Mouse (Mus musculus) brain, embryonic 14.5 days (tissue): ENCODE measurements around the gene Hgfac. TPM values are rescaled to one million over a fixed set of nuclear protein-coding genes. Genes with fewer than 3 reads are reported as not detected.

Experiments
- DNase-seq: peaks from one replicate; pipeline ENCODE4 v3.0.0-alpha.2; 2011; ENCODE audit warnings: low read depth
- CTCF ChIP-seq: fragments of 200-500 bp; IDR thresholded peaks from 2 replicates; pipeline ENCODE4 v1.5.1; 2012; ENCODE audit warnings: inconsistent platforms, mild to moderate bottlenecking, moderate library complexity, borderline replicate concordance; ENCODE audit not compliant: insufficient read depth, insufficient read length; ENCODE audit errors: extremely low read depth
- POLR2A ChIP-seq: fragments of 200-500 bp; IDR thresholded peaks from 2 replicates; pipeline ENCODE4 v1.6.1; 2012; ENCODE audit warnings: mild to moderate bottlenecking, inconsistent platforms, borderline replicate concordance; ENCODE audit not compliant: poor library complexity, insufficient read depth, insufficient read length, severe bottlenecking; ENCODE audit errors: extremely low read depth
- polyA plus RNA-seq: library from polyadenylated mRNA; depleted of rRNA; stranded (reverse); fragments of >200 nt; gene quantifications from 2 replicates; pipeline ENCODE4 v1.2.3, GENCODE M21; 2012

The Hgfac gene
- polyA plus RNA-seq, 1 experiment = 2.8 TPM

DNA sequence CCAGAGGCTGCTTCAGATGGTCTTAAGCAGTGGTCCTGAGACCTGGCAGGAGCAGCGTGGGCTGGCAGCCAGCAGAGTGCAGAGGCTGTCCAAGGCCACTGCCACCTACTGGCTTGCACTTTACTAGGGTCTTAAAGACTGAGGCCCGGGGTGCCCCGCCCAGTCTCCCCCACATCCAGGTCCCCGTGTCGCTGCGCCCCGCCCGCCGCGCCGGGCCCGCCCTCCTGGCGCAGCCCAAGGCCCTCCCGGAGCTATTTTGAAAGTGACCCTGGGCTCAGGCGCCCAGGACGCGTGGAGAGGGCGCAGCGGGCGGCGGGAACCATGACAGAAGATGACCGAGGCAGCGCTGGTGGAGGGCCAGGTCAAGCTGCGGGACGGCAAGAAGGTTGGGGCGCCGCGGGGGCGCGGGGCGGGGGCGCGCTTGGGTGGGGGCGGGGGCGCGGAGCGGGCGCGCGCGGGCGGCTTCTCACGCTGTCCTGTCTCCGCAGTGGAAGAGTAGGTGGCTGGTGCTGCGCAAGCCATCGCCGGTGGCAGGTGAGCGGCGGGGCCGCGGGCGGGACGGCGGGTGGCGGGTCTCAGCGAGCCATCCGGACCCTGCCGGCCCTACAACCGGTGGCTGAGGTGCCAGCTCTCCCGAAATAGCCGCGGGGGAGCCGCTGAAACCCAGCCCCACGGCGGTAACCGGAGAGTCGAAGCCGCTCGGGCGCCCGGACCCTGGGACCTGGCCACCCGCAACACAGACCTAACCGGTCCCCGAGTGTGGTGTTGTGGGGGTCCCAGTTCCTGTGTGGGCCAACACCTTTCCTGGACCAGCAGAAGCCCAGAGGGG, 15.5 kb downstream of the Hgfac start, which contains the start of gene Dok7:
Dok7 (plus strand) TSS at position 163 of the 829 bp plus-strand sequence.
- TF ChIP-seq POLR2A (no peak), CTCF (no peak)
- peak; percentile 70 for DNase-seq

GRCm38 (mm10) chr5:35057582-35057981, 16.3 kb downstream of the Hgfac start:
- TF ChIP-seq POLR2A (no peak), CTCF (no peak)
- DNase-seq = peak; percentile 29

GRCm38 (mm10) chr5:35058216-35058615, 16.9 kb downstream of the Hgfac start:
- no peak for TF ChIP-seq POLR2A
- no peak for TF ChIP-seq CTCF
- DNase-seq = no peak

DNA sequence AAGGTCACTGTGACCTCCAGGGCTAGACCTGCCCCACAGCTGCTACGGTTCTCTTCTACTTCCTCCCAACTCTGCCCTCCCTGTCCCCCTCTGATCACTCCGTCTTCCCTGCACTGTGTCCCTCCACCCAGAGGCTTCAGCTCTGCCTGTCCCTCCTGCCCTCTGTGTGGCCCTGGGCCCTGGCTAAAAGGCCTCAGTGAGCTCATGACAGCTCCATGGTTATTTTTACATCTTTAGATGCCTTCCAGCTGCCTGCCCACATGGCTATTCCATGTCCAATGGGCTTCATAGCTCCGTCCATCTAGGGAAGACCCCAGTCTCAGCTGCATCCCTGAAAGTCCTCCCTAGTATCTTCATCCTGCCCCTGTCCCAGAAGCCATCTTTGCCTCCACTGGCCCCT, 18.8 kb downstream of the Hgfac start:
- DNase-seq = no peak
- TF ChIP-seq CTCF = no peak
- TF ChIP-seq POLR2A = no peak

DNA sequence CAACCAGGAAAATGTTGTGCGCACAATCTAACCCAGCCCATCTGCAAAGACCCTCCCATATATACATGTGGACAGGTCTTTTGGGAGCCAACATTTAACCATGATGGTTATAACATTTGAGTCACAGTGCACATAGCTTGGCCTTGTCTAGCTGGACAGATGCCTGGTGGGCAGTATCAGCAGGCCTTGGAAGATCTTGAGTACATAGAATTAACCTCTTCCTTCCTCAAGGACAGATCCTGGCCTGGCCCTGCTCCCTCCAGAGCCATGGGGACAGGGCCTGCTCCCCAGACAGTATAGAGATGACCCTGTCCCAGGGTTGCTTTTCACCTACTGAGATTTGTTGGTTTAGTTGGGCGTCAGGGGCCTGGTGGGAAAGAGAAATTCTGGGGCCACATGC, 28.5 kb downstream of the Hgfac start:
- DNase-seq = no peak
- TF ChIP-seq POLR2A (no peak), CTCF (no peak)

DNA sequence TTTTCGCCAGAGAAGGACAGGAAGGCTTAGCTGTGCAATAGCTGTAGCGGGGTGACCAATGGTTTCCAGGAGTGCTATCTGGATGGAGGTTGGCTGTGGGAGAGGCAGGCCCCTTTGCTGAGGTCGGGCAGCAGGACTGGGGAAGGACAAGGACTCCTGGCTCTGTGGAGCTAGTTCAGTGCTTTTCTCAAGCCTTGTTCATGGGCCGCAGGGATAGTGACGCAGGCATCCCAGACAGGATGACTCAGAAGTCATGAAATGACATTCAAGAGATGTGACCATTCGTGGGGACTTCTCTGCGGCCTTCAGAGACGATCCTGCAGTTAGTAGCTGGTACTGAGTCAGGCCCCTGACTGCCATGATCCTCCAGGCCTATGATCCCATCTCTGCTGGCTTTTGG, 29.0 kb downstream of the Hgfac start:
- DNase-seq = no peak
- TF ChIP-seq CTCF (no peak), POLR2A (no peak)

DNA sequence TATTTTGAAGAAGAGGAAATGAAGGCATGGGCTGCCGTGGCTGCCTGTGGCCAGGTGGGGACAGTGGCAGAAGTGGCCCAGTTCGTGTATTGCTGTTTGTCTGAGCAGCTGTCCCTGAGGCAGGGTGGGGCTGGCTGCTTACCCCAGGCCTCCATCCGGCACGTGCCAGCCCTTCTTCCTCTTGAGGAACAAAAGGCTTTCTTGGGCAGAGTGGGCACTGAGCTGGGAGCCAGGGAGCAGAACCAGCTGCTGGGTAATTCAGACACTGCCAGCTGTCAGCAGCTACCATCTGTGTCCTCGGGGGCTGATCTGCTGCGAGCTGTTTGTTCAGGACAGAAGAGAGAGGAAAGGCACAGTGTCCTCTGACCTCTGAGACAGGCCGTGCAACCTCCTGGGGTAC, 29.6 kb downstream of the Hgfac start:
- peak; percentile 83 for DNase-seq
- no peak for TF ChIP-seq POLR2A
- no peak for TF ChIP-seq CTCF

DNA sequence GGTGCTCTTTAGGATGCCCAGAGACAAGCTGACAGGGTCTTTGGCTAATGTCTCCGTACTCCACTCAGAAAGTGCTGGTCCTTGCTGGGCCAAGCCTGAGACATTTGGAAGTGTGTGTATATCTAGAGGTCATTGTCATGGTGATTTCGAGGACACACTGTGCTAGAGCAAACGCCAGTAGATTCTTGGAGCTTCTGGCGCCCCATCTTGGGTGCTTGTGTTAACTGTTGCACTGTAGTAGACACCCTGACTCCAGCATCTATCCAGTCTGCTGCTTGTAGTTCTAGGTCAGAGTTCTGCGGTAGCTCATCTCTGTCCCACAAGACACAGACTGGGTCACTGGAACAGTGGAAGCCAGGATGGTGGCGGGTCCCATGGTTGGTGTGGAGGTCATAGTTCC, 30.5 kb downstream of the Hgfac start:
- no peak for DNase-seq
- TF ChIP-seq POLR2A (no peak), CTCF (no peak)

- TF ChIP-seq CTCF (no peak), POLR2A (no peak)
- no peak for DNase-seq
Measured at GRCm38 (mm10) chr5:35073235-35073634, 31.9 kb downstream of the Hgfac start.

DNA sequence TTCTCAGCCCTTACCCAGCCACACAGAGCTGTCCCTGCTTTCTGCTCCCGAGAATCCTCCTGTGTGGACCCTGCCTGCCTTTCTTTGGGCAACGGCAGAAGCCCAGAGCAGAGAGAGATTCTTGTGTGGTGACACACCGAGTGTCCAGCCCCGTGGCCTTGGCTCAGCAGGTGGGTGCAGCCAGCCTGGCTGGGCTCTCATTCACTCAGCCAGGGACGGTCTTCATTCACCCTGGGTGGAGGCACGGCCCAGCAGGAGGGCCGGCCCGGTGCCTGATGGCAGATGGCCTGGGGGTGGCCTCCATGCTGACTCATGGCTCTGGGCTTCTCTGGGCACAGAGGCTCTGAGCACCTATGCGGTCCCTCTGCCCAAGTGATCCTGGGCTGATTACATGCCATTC, 32.7 kb downstream of the Hgfac start:
- DNase-seq = no peak
- TF ChIP-seq CTCF (no peak), POLR2A (no peak)

GRCm38 (mm10) chr5:35076369-35076768, 35.1 kb downstream of the Hgfac start:
- no peak for DNase-seq
- TF ChIP-seq POLR2A = no peak
- no peak for TF ChIP-seq CTCF

DNA sequence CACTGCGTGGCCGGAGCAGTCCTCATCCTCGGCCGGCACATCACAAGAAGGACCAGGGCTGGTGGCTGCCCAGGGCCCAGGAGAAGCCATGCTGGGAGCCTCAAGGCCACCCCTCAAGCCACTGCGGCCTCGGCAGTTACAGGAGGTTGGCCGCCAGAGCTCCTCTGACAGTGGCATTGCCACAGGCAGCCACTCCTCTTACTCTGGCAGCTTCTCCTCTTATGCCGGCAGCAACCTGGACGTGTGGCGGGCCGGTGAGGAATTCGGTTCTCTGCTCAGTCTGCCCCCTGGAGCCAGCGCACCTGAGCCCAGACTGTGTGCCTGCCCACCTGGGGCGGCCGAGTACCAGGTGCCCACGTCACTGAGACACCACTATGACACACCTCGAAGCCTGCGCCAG, 37.8 kb downstream of the Hgfac start:
- TF ChIP-seq CTCF = no peak
- no peak for TF ChIP-seq POLR2A
- no peak for DNase-seq
